Mouse (Mus musculus) spleen, adult 2 months (tissue): Measurements from ENCODE around the gene Figla.
"Not testable (repeated sequence)": the region's sequence is repeated elsewhere in the genome, so short reads cannot be mapped to it uniquely, and the experiment has no call there.

ENCODE experiments used
- CTCF ChIP-seq: fragments of 200-500 bp; IDR thresholded peaks from 2 replicates; pipeline ENCODE4 v1.5.1; 2011; ENCODE audit warnings: mild to moderate bottlenecking, inconsistent platforms; ENCODE audit not compliant: insufficient read depth, insufficient read length, insufficient replicate concordance; ENCODE audit errors: extremely low read depth
- POLR2A ChIP-seq: fragments of 200-500 bp; IDR thresholded peaks from 2 replicates; pipeline ENCODE4 v1.6.1; 2011; ENCODE audit warnings: low read depth, low read length, inconsistent platforms

GRCm38 (mm10) chr6:85990774-85991173 is 25.2 kb upstream of the Figla start:
- TF ChIP-seq POLR2A, CTCF: not testable (repeated sequence)
